Mouse (Mus musculus) liver, adult 2 months (tissue): ENCODE results near the gene Zcchc17. TPM values are rescaled to one million over a fixed set of nuclear protein-coding genes. Genes with fewer than 3 reads are reported as not detected.
A peak's percentile ranks its signal among the peaks of the same experiment; 100 is the strongest.

Source experiments
- DNase-seq: peaks from one replicate; pipeline ENCODE4 v3.0.0-alpha.2; 2011; ENCODE audit warnings: low read depth, low spot score; ENCODE audit errors: extremely low read depth
- H3K27ac ChIP-seq: fragments of 200-500 bp; replicated peaks from 2 replicates; pipeline ENCODE4 v1.5.1; 2012; ENCODE audit warnings: low read depth, mild to moderate bottlenecking, control low read depth, inconsistent platforms, low read length; ENCODE audit not compliant: insufficient read depth
- H3K27me3 ChIP-seq: fragments of 200-500 bp; 2 replicates; pipeline ENCODE4 v1.6.1; 2012; ENCODE audit warnings: mild to moderate bottlenecking, moderate library complexity, low read length, inconsistent platforms; ENCODE audit not compliant: control insufficient read depth, insufficient read depth
- H3K36me3 ChIP-seq: fragments of 200-500 bp; 2 replicates; pipeline ENCODE4 v1.6.1; 2012; ENCODE audit warnings: low read length, inconsistent platforms; ENCODE audit not compliant: control insufficient read depth, insufficient read depth
- H3K4me1 ChIP-seq: fragments of 200-500 bp; 2 replicates; pipeline ENCODE4 v1.6.1; 2011; ENCODE audit warnings: low read length; ENCODE audit not compliant: control insufficient read depth, insufficient read depth
- H3K4me3 ChIP-seq: fragments of 200-500 bp; 2 replicates; pipeline ENCODE4 v1.5.1; 2011; ENCODE audit warnings: low read depth, mild to moderate bottlenecking, control low read depth, low read length, moderate library complexity; ENCODE audit not compliant: insufficient read depth
- H3K79me2 ChIP-seq: fragments of 200-500 bp; 2 replicates; pipeline ENCODE4 v1.6.1; 2012; ENCODE audit warnings: inconsistent platforms, mild to moderate bottlenecking, low read length, moderate library complexity; ENCODE audit not compliant: control insufficient read depth, insufficient read depth
- H3K9ac ChIP-seq: fragments of 200-500 bp; 2 replicates; pipeline ENCODE4 v1.6.1; 2012; ENCODE audit warnings: low read depth, mild to moderate bottlenecking, control low read depth, inconsistent platforms, low read length
- CTCF ChIP-seq: fragments of 200-500 bp; IDR thresholded peaks from 2 replicates; pipeline ENCODE4 v1.5.1; 2011; ENCODE audit warnings: low read depth, low read length, control low read depth
- POLR2A ChIP-seq: fragments of 200-500 bp; IDR thresholded peaks from 2 replicates; pipeline ENCODE4 v1.6.1; 2011; ENCODE audit warnings: low read length, control low read depth; ENCODE audit not compliant: insufficient read depth; ENCODE audit errors: extremely low read depth
- WGBS: fragments of 180-500 bp; shearing (Covaris S2); methylation state at CpG from one replicate; pipeline ENCODE4 v1.1.7; 2018; 5-methylcytosine and 5-hydroxymethylcytosine counted together
- polyA plus RNA-seq: library from polyadenylated mRNA; depleted of rRNA; stranded (reverse); fragments of >200 nt; gene quantifications from 2 replicates; pipeline ENCODE4 v1.2.3, GENCODE M21; 2012; rRNA removed
- total RNA-seq: library from RNA; depleted of rRNA; stranded (reverse); fragments of >200 nt; gene quantifications from 2 replicates; pipeline ENCODE4 v1.2.3, GENCODE M21; 2014; rRNA removed

Gene Zcchc17
- total and polyA plus RNA-seq, 2 experiments = 10.0 to 15.6 TPM

GRCm38 (mm10) chr4:130273698-130274345 lies 85.9 kb downstream of the Zcchc17 start:
- Histone ChIP-seq H3K36me3 (no peaks in the 10 kb centered on the region), H3K4me1 (peaks cover 9% of the 10 kb centered on the region), H3K79me2 (no peaks in the 10 kb centered on the region; the same call in 1 of the 2 replicates), H3K9ac (no peak overlapping the region), H3K27me3 (no peaks in the 10 kb centered on the region), H3K27ac (no peak overlapping the region), H3K4me3 (no peak overlapping the region)
- TF ChIP-seq POLR2A = no peak
- no peak for TF ChIP-seq CTCF
- DNase-seq = no peak
- WGBS = 59% methylated on average over 11 of the region's 12 CpGs

GRCm38 (mm10) chr4:130270611-130271347 lies 89.0 kb downstream of the Zcchc17 start:
- Histone ChIP-seq H3K79me2 (no peaks in the 10 kb centered on the region; the same call in 1 of the 2 replicates), H3K36me3 (no peaks in the 10 kb centered on the region), H3K4me3 (no peak overlapping the region), H3K27me3 (no peaks in the 10 kb centered on the region), H3K27ac (no peak overlapping the region), H3K9ac (no peak overlapping the region), H3K4me1 (peaks cover 5% of the 10 kb centered on the region; the same call in 1 of the 2 replicates)
- WGBS = 86% methylated on average over 6 of the region's 6 CpGs
- DNase-seq = no peak
- TF ChIP-seq POLR2A (no peak), CTCF (no peak)

GRCm38 (mm10) chr4:130270089-130270488 lies 89.7 kb downstream of the Zcchc17 start:
- Histone ChIP-seq H3K36me3 (no peaks in the 10 kb centered on the region), H3K9ac (no peak overlapping the region), H3K27ac (no peak overlapping the region), H3K79me2 (no peaks in the 10 kb centered on the region; the same call in 1 of the 2 replicates), H3K4me1 (peaks cover 5% of the 10 kb centered on the region; the same call in 1 of the 2 replicates), H3K27me3 (no peaks in the 10 kb centered on the region), H3K4me3 (no peak overlapping the region)
- TF ChIP-seq POLR2A = no peak
- TF ChIP-seq CTCF = no peak
- WGBS = 84% methylated on average over 8 of the region's 8 CpGs
- no peak for DNase-seq

GRCm38 (mm10) chr4:130268736-130269135 lies 91.0 kb downstream of the Zcchc17 start:
- TF ChIP-seq POLR2A = no peak
- TF ChIP-seq CTCF = no peak
- H3K79me2 ChIP-seq = no peaks in the 10 kb centered on the region
- 94% methylated on average over 10 of the region's 10 CpGs for WGBS
- no peak overlapping the region for H3K4me3 ChIP-seq
- H3K4me1 ChIP-seq = 0 out of 2 replicates have a peak, but pooled peaks cover 3% of the 10 kb centered on the region
- no peaks in the 10 kb centered on the region for H3K36me3 ChIP-seq
- H3K9ac ChIP-seq = no peak overlapping the region
- H3K27me3 ChIP-seq = no peaks in the 10 kb centered on the region
- DNase-seq = no peak
- H3K27ac ChIP-seq = no peak overlapping the region

GRCm38 (mm10) chr4:130267069-130267468 lies 92.7 kb downstream of the Zcchc17 start:
- no peaks in the 10 kb centered on the region for H3K36me3 ChIP-seq
- H3K27ac ChIP-seq = peak overlapping the region; percentile 62
- DNase-seq = peak; percentile 94
- 0 out of 2 replicates have a peak, but pooled peaks cover 3% of the 10 kb centered on the region for H3K4me1 ChIP-seq
- H3K27me3 ChIP-seq = no peaks in the 10 kb centered on the region
- WGBS = 43% methylated on average over 7 of the region's 7 CpGs
- H3K79me2 ChIP-seq = no peaks in the 10 kb centered on the region
- TF ChIP-seq POLR2A = no peak
- no peak for TF ChIP-seq CTCF
- H3K4me3 ChIP-seq = peak overlapping the region; percentile 8; the same call in 1 of the 2 replicates
- peak overlapping the region; percentile 25; the same call in 1 of the 2 replicates for H3K9ac ChIP-seq

GRCm38 (mm10) chr4:130266601-130267000 lies 93.1 kb downstream of the Zcchc17 start:
- no peaks in the 10 kb centered on the region for H3K27me3 ChIP-seq

More at GRCm38 (mm10) chr4:130266601-130267000, 93.1 kb downstream of the Zcchc17 start:
- DNase-seq = peak; percentile 70
- TF ChIP-seq POLR2A (no peak), CTCF (no peak)
- H3K9ac ChIP-seq = no peak overlapping the region
- H3K27ac ChIP-seq = peak overlapping the region; percentile 62
- H3K79me2 ChIP-seq = no peaks in the 10 kb centered on the region
- H3K36me3 ChIP-seq = no peaks in the 10 kb centered on the region
- H3K4me1 ChIP-seq = 0 out of 2 replicates have a peak, but pooled peaks cover 3% of the 10 kb centered on the region
- WGBS = 32% methylated on average over 9 of the region's 9 CpGs
- H3K4me3 ChIP-seq = peak overlapping the region; percentile 8; the same call in 1 of the 2 replicates

Other genes starting within 250 kb of the Zcchc17 start
- gene Hcrtr1, start 220.6 kb downstream of the Zcchc17 start, total RNA-seq = not detected in 2 replicates
- gene Hcrtr1, start 220.6 kb downstream of the Zcchc17 start, polyA plus RNA-seq = 0.04 TPM in 1 of 2 replicates, not detected in the other
- 13.3 and 21.4 TPM in 2 replicates for gene Tinagl1, start 184.8 kb downstream of the Zcchc17 start, total RNA-seq
- 30.5 and 35.3 TPM in 2 replicates for gene Tinagl1, start 184.8 kb downstream of the Zcchc17 start, polyA plus RNA-seq
- not detected in 2 replicates for gene Gm853, start 137.5 kb downstream of the Zcchc17 start, total RNA-seq
- gene Gm853, start 137.5 kb downstream of the Zcchc17 start, polyA plus RNA-seq = not detected in 2 replicates
- 0.87 and 1.1 TPM in 2 replicates for gene Serinc2, start 80.7 kb downstream of the Zcchc17 start, total RNA-seq
- gene Serinc2, start 80.7 kb downstream of the Zcchc17 start, polyA plus RNA-seq = 20.9 and 22.5 TPM in 2 replicates
- gene Fabp3, start 51.3 kb downstream of the Zcchc17 start, total RNA-seq = 0.34 and 4.2 TPM in 2 replicates
- 0.19 TPM in 1 of 2 replicates, not detected in the other for gene Fabp3, start 51.3 kb downstream of the Zcchc17 start, polyA plus RNA-seq
- gene Gm10570, start 51.3 kb downstream of the Zcchc17 start, total RNA-seq = not detected in 2 replicates
- gene Gm10570, start 51.3 kb downstream of the Zcchc17 start, polyA plus RNA-seq = not detected in 2 replicates
- gene Snrnp40, start 189 bp upstream of the Zcchc17 start, total RNA-seq = 10.8 and 11.5 TPM in 2 replicates
- 9.1 and 10.5 TPM in 2 replicates for gene Snrnp40, start 189 bp upstream of the Zcchc17 start, polyA plus RNA-seq
- gene Nkain1, start 214.2 kb upstream of the Zcchc17 start, total RNA-seq = 0.28 TPM in 1 of 2 replicates, not detected in the other
- 0.22 and 0.51 TPM in 2 replicates for gene Nkain1, start 214.2 kb upstream of the Zcchc17 start, polyA plus RNA-seq